Mouse (Mus musculus) olfactory bulb, adult 2 months (tissue): Measurements from ENCODE around the gene Phf24. TPM values are rescaled to one million over a fixed set of nuclear protein-coding genes. Genes with fewer than 3 reads are reported as not detected.

Source experiments
- H3K27ac ChIP-seq: fragments of 200-500 bp; 2 replicates; pipeline ENCODE4 v1.5.1; 2012; ENCODE audit warnings: low read depth, low read length; ENCODE audit not compliant: insufficient read depth
- H3K4me1 ChIP-seq: fragments of 200-500 bp; 2 replicates; pipeline ENCODE4 v1.6.1; 2012; ENCODE audit warnings: low read length; ENCODE audit not compliant: control insufficient read depth, insufficient read depth
- H3K4me3 ChIP-seq: fragments of 200-500 bp; 2 replicates; pipeline ENCODE4 v1.5.1; 2012; ENCODE audit warnings: mild to moderate bottlenecking, low read depth, low read length, moderate library complexity; ENCODE audit not compliant: insufficient read depth
- CTCF ChIP-seq: fragments of 200-500 bp; IDR thresholded peaks from 2 replicates; pipeline ENCODE4 v1.5.1; 2012; ENCODE audit warnings: low read depth, mild to moderate bottlenecking, low read length, moderate library complexity; ENCODE audit not compliant: insufficient read depth
- POLR2A ChIP-seq: fragments of 200-500 bp; IDR thresholded peaks from 2 replicates; pipeline ENCODE4 v1.6.1; 2012; ENCODE audit warnings: mild to moderate bottlenecking, low read depth, low read length, moderate library complexity; ENCODE audit not compliant: insufficient read depth
- WGBS: fragments of 180-500 bp; shearing (Covaris S2); methylation state at CpG from one replicate; pipeline ENCODE4 v1.1.7; 2018; 5-methylcytosine and 5-hydroxymethylcytosine counted together
- polyA plus RNA-seq: library from polyadenylated mRNA; stranded (reverse); fragments of >200 nt; gene quantifications from 2 replicates; pipeline ENCODE4 v1.2.4, GENCODE M21; 2012; ENCODE audit warnings: low replicate concordance; ENCODE audit not compliant: missing spikeins, insufficient read depth, insufficient read length

The Phf24 gene
- not detected in 2 replicates for polyA plus RNA-seq

- peak within 1 kb of the TSS; percentile 30 for H3K27ac ChIP-seq
- no peak for TF ChIP-seq CTCF
- peak; percentile 38; the same call in 1 of the 2 replicates for TF ChIP-seq POLR2A
- H3K4me1 ChIP-seq: peaks cover 12% of the 10 kb centered on the region
- 8% methylated on average over 90 of the region's 90 CpGs for whole genome bisulfite sequencing
- H3K4me3 ChIP-seq: peak within 1 kb of the TSS; percentile 77
Measured at GRCm38 (mm10) chr4:42916617-42917401, at the start of gene Phf24. Phf24 (plus strand) TSS chr4:42916660.

GRCm38 (mm10) chr4:42867390-42867789, 49.1 kb upstream of the Phf24 start:
- H3K4me1 ChIP-seq: no peaks in the 10 kb centered on the region
- no peak overlapping the region for H3K27ac ChIP-seq
- WGBS: 82% methylated on average over 3 of the region's 3 CpGs
- H3K4me3 ChIP-seq: no peak overlapping the region
- no peak for TF ChIP-seq POLR2A
- TF ChIP-seq CTCF: no peak

- TF ChIP-seq POLR2A (no peak), CTCF (no peak)
- WGBS: 95% methylated on average over 5 of the region's 5 CpGs
Measured at GRCm38 (mm10) chr4:42868193-42868592, 48.3 kb upstream of the Phf24 start.

GRCm38 (mm10) chr4:42870748-42871147, 45.7 kb upstream of the Phf24 start:
- TF ChIP-seq CTCF (no peak), POLR2A (no peak)
- H3K27ac ChIP-seq: no peak overlapping the region
- WGBS: 72% methylated on average over 5 of the region's 5 CpGs

More at GRCm38 (mm10) chr4:42868193-42868592, 48.3 kb upstream of the Phf24 start:
- Histone ChIP-seq H3K27ac (no peak overlapping the region), H3K4me3 (no peak overlapping the region), H3K4me1 (no peaks in the 10 kb centered on the region)

GRCm38 (mm10) chr4:42872151-42872550, 44.3 kb upstream of the Phf24 start:
- TF ChIP-seq POLR2A (no peak), CTCF (no peak)
- no peaks in the 10 kb centered on the region for H3K4me1 ChIP-seq
- WGBS: 93% methylated on average over 7 of the region's 7 CpGs
- no peak overlapping the region for H3K4me3 ChIP-seq
- no peak overlapping the region for H3K27ac ChIP-seq

More at GRCm38 (mm10) chr4:42870748-42871147, 45.7 kb upstream of the Phf24 start:
- Histone ChIP-seq H3K4me3 (no peak overlapping the region), H3K4me1 (no peaks in the 10 kb centered on the region)

GRCm38 (mm10) chr4:42872746-42873435, 43.6 kb upstream of the Phf24 start:
- no peak for TF ChIP-seq POLR2A
- no peak for TF ChIP-seq CTCF
- 91% methylated on average over 16 of the region's 16 CpGs for WGBS
- Histone ChIP-seq H3K4me1 (no peaks in the 10 kb centered on the region), H3K4me3 (no peak overlapping the region), H3K27ac (no peak overlapping the region)

- no peak within 1 kb of the TSS for H3K4me3 ChIP-seq
- no peak within 1 kb of the TSS for H3K27ac ChIP-seq
- no peaks in the 10 kb centered on the region for H3K4me1 ChIP-seq
- WGBS: 87% methylated on average over 7 of the region's 7 CpGs
- TF ChIP-seq POLR2A (no peak), CTCF (no peak)
Measured at GRCm38 (mm10) chr4:42874134-42874533, 42.3 kb upstream of the Phf24 start, which contains the start of gene Fam205c. Fam205c (minus strand) TSS chr4:42874234.

- H3K27ac ChIP-seq: no peak overlapping the region
- H3K4me3 ChIP-seq: no peak overlapping the region
- no peak for TF ChIP-seq POLR2A
- TF ChIP-seq CTCF: no peak
- WGBS: 33% methylated on average over 5 of the region's 5 CpGs
- H3K4me1 ChIP-seq: no peaks in the 10 kb centered on the region
Measured at GRCm38 (mm10) chr4:42876586-42877291, 39.7 kb upstream of the Phf24 start.
